Mouse (Mus musculus) ES-E14 (cell line): Measurements from ENCODE around the gene Ndel1. TPM values are rescaled to one million over a fixed set of nuclear protein-coding genes. Genes with fewer than 3 reads are reported as not detected.
A peak's percentile ranks its signal among the peaks of the same experiment; 100 is the strongest.

Source experiments
- DNase-seq: peaks from one replicate; pipeline ENCODE4 v3.0.0-alpha.2; 2013; ENCODE audit warnings: low read depth, low spot score
- H3K27ac ChIP-seq: 2 replicates; pipeline ENCODE4 v1.5.1; 2012; ENCODE audit warnings: low read depth, mild to moderate bottlenecking, low read length, moderate library complexity, mixed read lengths; ENCODE audit not compliant: poor library complexity, insufficient read depth, severe bottlenecking
- H3K36me3 ChIP-seq: 2 replicates; pipeline ENCODE4 v1.6.1; 2012; ENCODE audit warnings: mild to moderate bottlenecking, low read length, moderate library complexity, mixed read lengths; ENCODE audit not compliant: control insufficient read depth, poor library complexity, insufficient read depth, severe bottlenecking
- H3K4me1 ChIP-seq, 2 experiments: fragments of 150-350 bp in 1 of 2; sonication (generic) in 1 of 2; 2 replicates each; pipeline ENCODE4 v1.6.1; 2012; ENCODE audit warnings: low read length in 2 of 2, mild to moderate bottlenecking in 1 of 2, mixed read lengths in 1 of 2; ENCODE audit not compliant: control insufficient read depth in 2 of 2, insufficient read depth in 2 of 2, poor library complexity in 1 of 2
- H3K4me3 ChIP-seq, 2 experiments: fragments of 150-350 bp in 1 of 2; sonication (generic) in 1 of 2; 2 replicates each; pipeline ENCODE4 v1.5.1; 2012; ENCODE audit warnings: low read length in 2 of 2, low read depth in 1 of 2, mild to moderate bottlenecking in 1 of 2, mixed read lengths in 1 of 2; ENCODE audit not compliant: insufficient read depth in 1 of 2, poor library complexity in 1 of 2, severe bottlenecking in 1 of 2
- H3K9ac ChIP-seq: 2 replicates; pipeline ENCODE4 v1.6.1; 2012; ENCODE audit warnings: low read depth, mild to moderate bottlenecking, low read length, mixed read lengths; ENCODE audit not compliant: poor library complexity, insufficient read depth, severe bottlenecking
- H3K9me3 ChIP-seq: fragments of 150-350 bp; sonication (generic); 2 replicates; pipeline ENCODE4 v1.6.1; 2012; ENCODE audit warnings: low read depth, mild to moderate bottlenecking, low read length; ENCODE audit not compliant: control insufficient read depth, insufficient read depth
- CHD2 ChIP-seq: IDR thresholded peaks from 2 replicates; pipeline ENCODE4 v1.6.1; 2014; ENCODE audit warnings: mild to moderate bottlenecking, low read depth, low read length, inconsistent platforms
- HCFC1 ChIP-seq: IDR thresholded peaks from 2 replicates; pipeline ENCODE4 v1.6.1; 2012; ENCODE audit warnings: low read length, inconsistent platforms, borderline replicate concordance; ENCODE audit not compliant: insufficient read depth
- MAFK ChIP-seq: IDR thresholded peaks from 2 replicates; pipeline ENCODE4 v1.6.1; 2014; ENCODE audit warnings: mild to moderate bottlenecking, low read depth, low read length, inconsistent platforms; ENCODE audit not compliant: insufficient read depth
- ZC3H11A ChIP-seq: IDR thresholded peaks from 2 replicates; pipeline ENCODE4 v1.6.1; 2012; ENCODE audit warnings: low read depth, mild to moderate bottlenecking, inconsistent platforms, low read length, borderline replicate concordance
- ZNF384 ChIP-seq: IDR thresholded peaks from 2 replicates; pipeline ENCODE4 v1.6.1; 2012; ENCODE audit warnings: low read depth, low read length, inconsistent platforms
- in situ Hi-C, 2 experiments: fragments of 600-800 bp; cut with MboI; formaldehyde crosslinking; loops; one replicate each; pipeline ENCODE4 v1.15.1; 2025; ENCODE audit warnings: low sequenced_read_pairs in 2 of 2, inconsistent platforms in 1 of 2; ENCODE audit not compliant: unreplicated experiment in 2 of 2
- total RNA-seq: library from RNA; depleted of rRNA; stranded (reverse); fragments of 300-350 nt; gene quantifications from 2 replicates; pipeline ENCODE4 v1.2.3, GENCODE M21; 2012

Gene Ndel1
- total RNA-seq, 1 experiment, result 40.1 TPM

DNA sequence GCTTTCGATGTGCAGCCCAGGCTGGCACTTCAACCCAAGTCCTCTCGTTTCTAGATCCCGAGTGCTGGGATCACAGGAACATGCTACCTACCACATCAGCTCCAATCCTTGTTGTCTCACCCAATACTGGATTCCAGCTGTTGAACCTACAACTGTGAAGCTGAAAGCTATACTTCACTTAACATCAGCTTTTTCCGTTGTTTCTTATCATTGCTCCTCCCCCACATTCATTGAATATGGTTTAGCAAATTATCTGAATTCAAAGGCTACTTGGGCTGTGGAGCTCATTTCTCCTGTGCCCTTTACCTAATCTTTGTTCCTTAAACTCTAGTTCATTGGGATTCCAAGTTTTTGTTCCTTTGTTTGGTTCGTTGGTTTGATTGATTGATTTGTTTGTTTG, 7.2 kb upstream of the Ndel1 start:
- Histone ChIP-seq H3K9ac (no peak overlapping the region), H3K27ac (no peak overlapping the region), H3K36me3 (no peaks in the 10 kb centered on the region), H3K9me3 (no peaks in the 10 kb centered on the region), H3K4me3 (no peak overlapping the region), H3K4me1 (peaks cover 5 to 9% of the 10 kb centered on the region in 2 experiments; a peak in 2 of 4 replicates)
- no peak for TF ChIP-seq CHD2
- in situ Hi-C loops, result no loop called here
- no peak for DNase-seq

GRCm38 (mm10) chr11:68874841-68875240, 3.2 kb upstream of the Ndel1 start:
- TF ChIP-seq ZNF384 (no peak), HCFC1 (no peak), ZC3H11A (0 out of 2 replicates have a peak, but pooled peaks have one; percentile 13)
- no peak overlapping the region for H3K27ac ChIP-seq
- no peak overlapping the region for H3K4me3 ChIP-seq
- no peaks in the 10 kb centered on the region for H3K9me3 ChIP-seq
- peaks cover 4 to 13% of the 10 kb centered on the region in 2 experiments; a peak in 3 of 4 replicates for H3K4me1 ChIP-seq
- no peaks in the 10 kb centered on the region for H3K36me3 ChIP-seq
- no peak for DNase-seq
- in situ Hi-C loops, result no loop called here
- no peak overlapping the region for H3K9ac ChIP-seq

DNA sequence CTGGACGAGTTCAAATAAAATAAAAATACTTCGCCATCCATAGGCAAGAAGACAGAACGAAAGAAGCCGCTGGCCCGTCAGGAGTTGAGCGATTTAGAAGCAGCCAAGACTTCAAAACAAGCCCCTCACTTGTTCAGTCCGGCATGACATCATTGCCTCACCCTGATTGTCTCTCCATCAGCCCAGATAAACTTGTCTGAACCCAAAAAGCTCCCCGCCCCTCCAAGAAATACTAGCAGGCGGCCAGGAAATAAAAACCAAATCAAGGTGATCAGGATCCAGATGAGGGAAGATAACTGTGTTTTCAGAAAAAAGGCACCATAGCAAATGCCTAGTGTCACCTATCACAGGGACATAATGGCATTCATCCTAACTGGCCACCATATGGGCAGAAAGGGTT, 381 bp downstream of the Ndel1 start:
- no peak for DNase-seq
- H3K4me1 ChIP-seq, result peaks cover 4 to 7% of the 10 kb centered on the region in 2 experiments; a peak in 3 of 4 replicates
- TF ChIP-seq CHD2 (no peak), MAFK (no peak), HCFC1 (no peak), ZNF384 (no peak), ZC3H11A (no peak)
- no peak overlapping the region for H3K4me3 ChIP-seq
- no peaks in the 10 kb centered on the region for H3K9me3 ChIP-seq
- in situ Hi-C loops, result no loop called here
- H3K27ac ChIP-seq, result no peak overlapping the region
- no peaks in the 10 kb centered on the region for H3K36me3 ChIP-seq
- H3K9ac ChIP-seq, result no peak overlapping the region

- no peak for TF ChIP-seq ZNF384
- TF ChIP-seq HCFC1, result no peak
- TF ChIP-seq CHD2, result no peak
- no peak for TF ChIP-seq MAFK
- no peak for TF ChIP-seq ZC3H11A
- no peak overlapping the region for H3K4me3 ChIP-seq
- H3K36me3 ChIP-seq, result no peaks in the 10 kb centered on the region
- no peaks in the 10 kb centered on the region for H3K4me1 ChIP-seq
- H3K9ac ChIP-seq, result no peak overlapping the region
- in situ Hi-C loops, result no loop called here
- H3K27ac ChIP-seq, result no peak overlapping the region
- H3K9me3 ChIP-seq, result no peaks in the 10 kb centered on the region
- no peak for DNase-seq
These were observed 7.0 kb downstream of the Ndel1 start for GRCm38 (mm10) chr11:68864544-68865189.

- no peak overlapping the region for H3K27ac ChIP-seq
- H3K9ac ChIP-seq, result no peak overlapping the region
- no peaks in the 10 kb centered on the region for H3K9me3 ChIP-seq
- no peak overlapping the region for H3K4me3 ChIP-seq
- in situ Hi-C loops, result no loop called here
- no peak for DNase-seq
- TF ChIP-seq MAFK, result no peak
- no peak for TF ChIP-seq HCFC1
- no peak for TF ChIP-seq CHD2
- TF ChIP-seq ZNF384, result no peak
- TF ChIP-seq ZC3H11A, result no peak
- no peaks in the 10 kb centered on the region for H3K36me3 ChIP-seq
- H3K4me1 ChIP-seq, result no peaks in the 10 kb centered on the region
These were observed 8.0 kb downstream of the Ndel1 start for GRCm38 (mm10) chr11:68863631-68864091.
